Mouse (Mus musculus): ENCODE data around the gene Arcn1. TPM values are rescaled to one million over a fixed set of nuclear protein-coding genes. Genes with fewer than 3 reads are reported as not detected.

The Arcn1 gene
- polyA plus RNA-seq, 1 experiment from 2014 or later: 92.3 TPM

- Histone ChIP-seq H3K9me3 (ENCODE audit: low read length) (no peaks in the 10 kb centered on the region), H3K4me2 (replicated peaks; ENCODE audit: low read depth, low read length) (no peak overlapping the region), H3K27me3 (replicated peaks; ENCODE audit: insufficient read depth, low read length) (no peaks in the 10 kb centered on the region), H3K36me3 (ENCODE audit: insufficient read depth, low read length) (peaks cover 54% of the 10 kb centered on the region), H3K4me1 (ENCODE audit: insufficient read depth, low read depth, low read length) (no peaks in the 10 kb centered on the region), H3K27ac (ENCODE audit: low read length) (no peak overlapping the region), H3K9ac (replicated peaks; ENCODE audit: low read depth) (no peak overlapping the region), H3K4me3 (ENCODE audit: low read depth, low read length) (no peak overlapping the region)
- TF ChIP-seq CTCF (IDR thresholded peaks at IDR 0.05): peak; percentile 39
- TF ChIP-seq EP300 (IDR thresholded peaks at IDR 0.05): no peak
- ATAC-seq (no peak), DNase-seq (ENCODE audit: low spot score) (no peak)
- 93% methylated on average over 7 of the region's 7 CpGs for WGBS
Observed at GRCm38 (mm10) chr9:44748473-44748872, 19.2 kb downstream of the Arcn1 start.

GRCm38 (mm10) chr9:44747341-44747740, 20.3 kb downstream of the Arcn1 start:
- H3K4me1 ChIP-seq (ENCODE audit: insufficient read depth, low read depth, low read length): no peaks in the 10 kb centered on the region
- ATAC-seq (no peak), DNase-seq (ENCODE audit: low spot score) (no peak)
- no peak overlapping the region for H3K27ac ChIP-seq (ENCODE audit: low read length)
- no peak overlapping the region for H3K9ac ChIP-seq (replicated peaks; ENCODE audit: low read depth)
- TF ChIP-seq CTCF (IDR thresholded peaks at IDR 0.05) (no peak), EP300 (IDR thresholded peaks at IDR 0.05) (no peak)
- WGBS: 95% methylated on average over 3 of the region's 3 CpGs
- peaks cover 46% of the 10 kb centered on the region for H3K36me3 ChIP-seq (ENCODE audit: insufficient read depth, low read length)
- no peaks in the 10 kb centered on the region for H3K27me3 ChIP-seq (replicated peaks; ENCODE audit: insufficient read depth, low read length)
- no peak overlapping the region for H3K4me2 ChIP-seq (replicated peaks; ENCODE audit: low read depth, low read length)
- no peaks in the 10 kb centered on the region for H3K9me3 ChIP-seq (ENCODE audit: low read length)
- no peak overlapping the region for H3K4me3 ChIP-seq (ENCODE audit: low read depth, low read length)

DNA sequence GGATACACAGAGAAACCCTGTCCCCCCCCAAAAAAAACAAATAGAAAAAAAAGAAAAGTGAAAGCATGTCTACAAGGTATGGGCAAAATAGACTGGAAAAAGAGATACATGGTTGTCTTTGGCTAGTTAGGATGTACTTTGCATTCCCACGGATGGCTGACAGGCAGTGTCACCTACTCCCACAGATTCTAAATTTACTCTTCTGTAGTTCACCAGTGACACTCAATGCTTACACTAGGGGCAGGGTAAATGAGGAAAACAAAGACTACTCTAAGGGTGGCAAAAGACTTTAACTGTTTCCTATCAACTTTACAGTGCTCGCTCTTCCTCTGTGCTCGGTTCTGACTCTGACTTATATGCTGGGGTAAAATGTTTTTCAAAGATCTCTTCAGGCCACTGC, 21.0 kb downstream of the Arcn1 start:
- H3K4me3 ChIP-seq (ENCODE audit: low read depth, low read length): no peak overlapping the region
- H3K4me1 ChIP-seq (ENCODE audit: insufficient read depth, low read depth, low read length): no peaks in the 10 kb centered on the region
- no peak overlapping the region for H3K4me2 ChIP-seq (replicated peaks; ENCODE audit: low read depth, low read length)
- DNase-seq (ENCODE audit: low spot score): no peak
- no peak overlapping the region for H3K27ac ChIP-seq (ENCODE audit: low read length)
- ATAC-seq: no peak
- H3K27me3 ChIP-seq (replicated peaks; ENCODE audit: insufficient read depth, low read length): no peaks in the 10 kb centered on the region
- WGBS: 90% methylated on average over 3 of the region's 3 CpGs
- no peak overlapping the region for H3K9ac ChIP-seq (replicated peaks; ENCODE audit: low read depth)
- H3K36me3 ChIP-seq (ENCODE audit: insufficient read depth, low read length): peaks cover 42% of the 10 kb centered on the region
- no peaks in the 10 kb centered on the region for H3K9me3 ChIP-seq (ENCODE audit: low read length)
- TF ChIP-seq CTCF (IDR thresholded peaks at IDR 0.05) (no peak), EP300 (IDR thresholded peaks at IDR 0.05) (no peak)

- Histone ChIP-seq H3K4me2 (replicated peaks; ENCODE audit: low read depth, low read length) (no peak overlapping the region), H3K36me3 (ENCODE audit: insufficient read depth, low read length) (peaks cover 42% of the 10 kb centered on the region), H3K4me3 (ENCODE audit: low read depth, low read length) (no peak overlapping the region), H3K27ac (ENCODE audit: low read length) (no peak overlapping the region), H3K27me3 (replicated peaks; ENCODE audit: insufficient read depth, low read length) (no peaks in the 10 kb centered on the region), H3K9ac (replicated peaks; ENCODE audit: low read depth) (no peak overlapping the region), H3K4me1 (ENCODE audit: insufficient read depth, low read depth, low read length) (no peaks in the 10 kb centered on the region), H3K9me3 (ENCODE audit: low read length) (no peaks in the 10 kb centered on the region)
- no peak for DNase-seq (ENCODE audit: low spot score)
- TF ChIP-seq CTCF (IDR thresholded peaks at IDR 0.05) (no peak), EP300 (IDR thresholded peaks at IDR 0.05) (no peak)
- WGBS: 92% methylated on average over 7 of the region's 7 CpGs
- ATAC-seq: no peak
Observed at GRCm38 (mm10) chr9:44745371-44745770, 22.3 kb downstream of the Arcn1 start.

DNA sequence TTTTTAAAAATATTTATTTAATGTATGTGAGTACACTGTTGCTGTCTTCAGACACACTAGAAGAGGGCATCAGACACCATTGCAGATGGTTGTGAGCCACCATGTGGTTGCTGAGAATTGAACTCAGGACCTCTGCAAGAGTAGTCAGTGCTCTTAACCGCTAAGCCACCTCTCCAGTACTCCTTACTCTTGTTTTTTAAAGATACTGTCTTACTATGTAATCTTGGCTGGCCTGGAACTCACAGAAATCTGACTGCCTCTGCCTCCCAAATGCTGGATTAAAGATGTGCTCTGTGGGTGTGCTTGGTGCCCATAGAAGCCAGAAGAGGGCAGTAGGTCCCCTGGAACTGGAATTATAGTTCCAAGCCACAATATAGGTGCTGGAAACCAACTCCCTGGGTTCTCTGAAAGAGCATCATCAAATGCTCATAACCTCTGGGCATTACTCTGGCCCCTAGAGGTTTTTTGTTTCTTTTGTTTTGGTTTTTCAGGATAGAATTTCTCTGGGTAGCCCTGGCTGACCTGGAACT, 26.9 kb downstream of the Arcn1 start:
- 79% methylated on average over 1 of the region's 1 CpGs for WGBS
- Histone ChIP-seq H3K4me1 (ENCODE audit: insufficient read depth, low read depth, low read length) (no peaks in the 10 kb centered on the region; the same call in 1 of the 2 replicates), H3K9me3 (ENCODE audit: low read length) (0 out of 2 replicates have a peak, but pooled peaks cover 5% of the 10 kb centered on the region), H3K9ac (replicated peaks; ENCODE audit: low read depth) (no peak overlapping the region), H3K27ac (ENCODE audit: low read length) (no peak overlapping the region), H3K36me3 (ENCODE audit: insufficient read depth, low read length) (peaks cover 14% of the 10 kb centered on the region; the same call in 1 of the 2 replicates), H3K4me3 (ENCODE audit: low read depth, low read length) (no peak overlapping the region), H3K27me3 (replicated peaks; ENCODE audit: insufficient read depth, low read length) (no peaks in the 10 kb centered on the region), H3K4me2 (replicated peaks; ENCODE audit: low read depth, low read length) (no peak overlapping the region)
- no peak for ATAC-seq
- DNase-seq (ENCODE audit: low spot score): no peak
- peak; percentile 41 for TF ChIP-seq CTCF (IDR thresholded peaks at IDR 0.05)
- no peak for TF ChIP-seq EP300 (IDR thresholded peaks at IDR 0.05)

- Histone ChIP-seq H3K36me3 (ENCODE audit: insufficient read depth, low read length) (no peaks in the 10 kb centered on the region), H3K4me2 (replicated peaks; ENCODE audit: low read depth, low read length) (no peak overlapping the region), H3K27ac (ENCODE audit: low read length) (peak overlapping the region; percentile 65), H3K27me3 (replicated peaks; ENCODE audit: insufficient read depth, low read length) (no peaks in the 10 kb centered on the region), H3K4me3 (ENCODE audit: low read depth, low read length) (no peak overlapping the region), H3K9me3 (ENCODE audit: low read length) (0 out of 2 replicates have a peak, but pooled peaks cover 5% of the 10 kb centered on the region), H3K4me1 (ENCODE audit: insufficient read depth, low read depth, low read length) (peaks cover 5% of the 10 kb centered on the region; the same call in 1 of the 2 replicates), H3K9ac (replicated peaks; ENCODE audit: low read depth) (no peak overlapping the region)
- ATAC-seq: peak; percentile 65
- TF ChIP-seq EP300 (IDR thresholded peaks at IDR 0.05) (no peak), CTCF (IDR thresholded peaks at IDR 0.05) (peak; percentile 30)
- peak; percentile 92 for DNase-seq (ENCODE audit: low spot score)
- WGBS: 18% methylated on average over 8 of the region's 8 CpGs
Observed at GRCm38 (mm10) chr9:44737240-44737949, 30.2 kb downstream of the Arcn1 start.
